Mouse (Mus musculus): ENCODE measurements at regions not wholly inside any gene's neighbourhood (a gene's known extent, or its start where the extent isn't known, plus 50 kb on each side); places are given as distances from the start of the nearest gene placed in this dataset.

DNA sequence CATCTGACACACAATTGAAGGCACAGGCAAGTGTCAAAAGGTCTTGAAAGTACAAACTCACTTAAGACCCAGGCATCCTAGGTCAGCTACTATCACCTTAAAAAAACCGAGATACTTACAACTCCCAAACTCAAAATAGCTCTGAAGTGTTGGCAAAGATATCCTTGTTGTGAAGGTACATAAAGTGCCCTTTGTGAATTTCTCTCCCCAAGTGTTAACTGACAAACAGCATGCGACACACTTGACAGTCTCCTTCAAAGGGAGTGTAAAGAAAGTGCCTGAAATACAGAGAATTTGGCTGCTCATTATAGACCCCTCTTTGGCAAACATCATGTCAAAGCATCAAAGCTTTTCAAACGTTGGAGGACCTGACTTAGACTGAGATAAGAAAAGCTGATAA lies 2634.2 kb downstream of the 9330182O14Rik start:
- no peak for DNase-seq (ENCODE audit: low spot score)

DNA sequence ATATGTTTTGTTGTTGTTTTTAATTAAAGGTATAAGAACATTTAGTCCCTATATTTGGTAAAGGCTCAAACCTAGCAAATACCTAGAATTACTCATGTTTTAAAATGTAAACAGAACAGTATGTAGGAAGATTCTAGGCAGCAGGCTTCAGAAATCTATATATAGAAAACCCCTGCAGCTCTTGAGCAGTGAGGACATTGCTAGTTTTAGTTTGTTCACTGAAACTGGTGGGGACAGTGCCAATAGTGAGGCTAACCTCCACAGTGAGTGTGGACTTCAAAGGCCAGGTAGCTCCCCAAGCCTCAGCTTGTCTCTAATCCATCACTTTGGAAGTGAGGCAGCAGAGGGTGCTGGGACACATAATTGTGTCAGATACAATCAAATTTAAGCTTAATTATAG lies 2645.7 kb downstream of the 9330182O14Rik start:
- DNase-seq (ENCODE audit: low spot score), result no peak

DNA sequence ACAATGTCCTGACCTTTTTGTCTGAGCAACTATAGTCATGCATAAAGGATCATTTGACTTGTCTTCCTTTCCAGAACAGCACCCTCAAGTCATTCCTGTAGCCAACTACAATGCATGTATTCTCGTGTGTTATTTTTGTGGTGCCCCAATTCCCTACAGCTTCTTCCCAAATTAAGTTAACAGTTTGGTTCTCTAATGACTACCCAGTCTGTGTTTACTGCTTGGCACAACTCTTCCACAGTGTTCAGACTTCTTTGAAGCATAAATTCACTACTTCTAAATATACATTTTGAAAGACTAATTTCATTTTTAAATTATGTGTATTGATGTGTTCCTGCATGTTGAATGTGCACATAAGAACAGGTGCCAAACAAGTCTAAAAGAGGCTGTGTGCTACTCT lies 2667.1 kb downstream of the 9330182O14Rik start:
- DNase-seq (ENCODE audit: low spot score), result no peak

DNA sequence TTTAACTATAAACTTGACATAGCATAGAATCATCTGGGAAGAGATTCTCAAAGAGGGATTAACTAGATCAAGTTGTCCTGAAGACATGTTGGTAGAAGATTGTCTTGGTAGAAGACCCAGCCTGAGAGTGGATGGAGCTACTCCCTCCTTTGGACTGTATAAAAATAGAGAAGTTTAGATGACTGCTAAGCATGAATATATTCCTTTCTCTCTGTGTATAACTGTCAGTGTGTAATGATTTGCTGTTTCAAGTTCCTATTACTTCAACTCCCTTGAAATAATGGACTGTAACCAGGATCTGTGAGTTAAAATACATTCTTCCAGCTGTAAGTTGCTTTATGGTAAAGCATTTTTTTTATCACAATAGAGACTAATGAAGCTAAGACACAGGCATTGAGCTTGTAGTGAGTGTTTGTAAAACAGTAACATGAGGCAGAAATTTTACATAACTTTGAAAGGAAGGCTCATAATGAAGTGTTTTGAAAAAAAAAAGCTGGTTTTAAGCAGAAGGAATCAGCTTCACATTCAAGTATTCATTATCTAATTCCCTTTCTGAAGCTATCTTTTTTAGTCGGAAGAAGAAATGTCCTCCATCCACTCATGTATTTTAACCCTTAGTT lies 2676.8 kb downstream of the 9330182O14Rik start:
- no peak for DNase-seq (ENCODE audit: low spot score)

DNA sequence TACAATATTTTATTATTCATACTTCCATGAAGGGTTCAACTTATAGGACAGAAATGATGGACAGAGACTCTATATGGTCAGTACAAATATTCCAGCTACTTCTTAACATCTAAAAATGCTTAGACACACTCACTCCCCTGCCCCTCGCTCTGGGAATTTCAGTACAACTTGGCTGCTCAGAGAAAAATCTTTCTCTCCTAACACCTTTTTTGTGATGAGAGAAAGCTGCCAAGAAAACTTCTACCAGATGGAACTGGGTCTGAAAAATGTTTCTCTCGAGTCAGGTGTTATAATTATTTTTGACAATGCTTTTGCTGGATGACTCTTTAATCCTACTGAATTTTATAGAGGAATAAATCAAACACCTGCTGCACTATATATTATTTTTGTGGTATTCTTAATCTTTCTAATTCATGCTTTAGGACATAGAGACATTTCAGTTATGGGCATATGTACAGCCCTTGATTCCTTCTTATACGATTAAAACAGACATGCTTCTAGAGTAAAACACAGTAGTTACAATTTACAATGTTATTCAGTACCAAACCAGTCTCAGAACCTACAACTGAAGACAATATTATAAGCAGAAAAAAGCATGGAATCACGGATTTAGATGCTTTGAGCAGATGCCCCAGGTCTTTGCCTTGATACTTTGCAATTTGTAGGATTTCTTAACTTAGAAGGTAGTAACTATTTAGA lies 2681.0 kb downstream of the 9330182O14Rik start:
- DNase-seq (ENCODE audit: low spot score), result no peak

DNA sequence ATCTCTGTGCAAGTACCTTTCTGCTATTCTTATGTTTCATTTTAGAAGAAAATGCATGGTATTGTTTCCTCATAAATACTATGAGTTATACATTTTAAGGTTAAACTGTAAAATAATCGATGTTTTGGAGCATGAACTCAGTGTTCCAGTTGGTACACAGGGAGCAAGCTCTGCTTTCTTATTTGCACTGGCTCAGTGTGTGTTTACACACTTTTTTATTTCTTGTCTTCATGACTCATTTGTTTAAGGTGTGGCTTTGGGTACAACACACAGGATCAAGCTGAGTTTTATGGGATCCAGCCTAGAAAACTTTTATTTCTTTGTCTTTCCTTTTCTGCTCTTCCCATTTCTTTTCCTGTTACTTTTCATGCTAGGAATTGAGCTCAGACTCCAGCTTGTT lies 2704.7 kb downstream of the 9330182O14Rik start:
- no peak for DNase-seq (ENCODE audit: low spot score)

DNA sequence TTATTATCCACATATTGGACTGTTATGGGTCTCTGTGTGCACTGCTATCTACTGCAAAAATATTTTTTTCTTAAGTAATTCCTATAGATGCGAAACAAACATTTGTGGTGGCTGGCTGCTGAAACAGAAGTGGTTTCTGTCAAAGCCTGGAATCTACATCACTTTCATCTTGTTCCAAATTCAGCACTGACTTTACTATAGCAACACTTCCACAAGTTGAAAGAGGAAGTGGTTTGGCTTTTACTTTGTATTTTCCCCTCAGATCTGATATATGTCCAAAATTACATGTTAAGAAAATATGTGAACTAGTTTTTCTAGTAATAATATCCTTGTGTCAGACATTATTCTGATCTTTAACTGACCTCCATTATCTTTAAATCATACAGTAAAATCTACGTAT lies 2715.8 kb downstream of the 9330182O14Rik start:
- no peak for DNase-seq (ENCODE audit: low spot score)

DNA sequence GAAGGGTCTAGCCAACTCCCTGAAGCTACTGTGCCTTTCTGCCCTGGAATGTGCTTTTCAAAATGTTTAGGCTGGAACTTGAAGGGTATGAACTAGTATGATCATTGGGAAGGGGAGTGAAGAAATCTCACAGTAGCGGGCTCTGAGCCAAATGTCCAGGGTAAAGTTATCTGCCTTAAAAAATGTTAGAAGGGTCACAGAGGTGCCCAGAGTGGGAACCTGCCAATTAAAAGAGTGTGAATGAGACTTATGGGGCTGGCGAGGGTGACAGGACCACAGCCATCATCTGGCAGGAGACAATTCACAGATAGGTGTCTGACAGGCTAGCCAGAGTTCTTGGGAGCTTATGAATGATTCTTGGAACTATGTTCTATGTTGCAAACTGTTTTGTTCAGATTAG lies 2738.3 kb downstream of the 9330182O14Rik start:
- DNase-seq (ENCODE audit: low spot score), result no peak

DNA sequence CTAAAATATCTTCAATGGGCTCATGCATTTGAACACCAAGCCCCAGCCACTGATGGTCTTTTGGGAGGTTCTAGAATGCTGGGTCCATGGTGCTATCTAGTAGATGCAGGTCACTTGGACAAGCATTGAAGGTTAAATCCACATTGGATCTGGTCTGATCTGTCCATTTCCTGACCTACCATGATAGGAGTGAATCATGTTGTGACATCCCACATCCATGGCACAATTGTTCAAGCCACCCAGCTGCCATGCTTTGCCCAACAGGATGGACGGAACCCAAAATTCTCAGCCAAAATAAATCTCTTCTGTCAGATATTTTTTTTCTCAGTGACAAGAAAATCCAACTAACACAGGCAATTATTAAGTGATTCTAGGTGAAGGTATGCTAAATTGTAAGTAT lies 2760.4 kb downstream of the 9330182O14Rik start:
- no peak for DNase-seq (ENCODE audit: low spot score)

DNA sequence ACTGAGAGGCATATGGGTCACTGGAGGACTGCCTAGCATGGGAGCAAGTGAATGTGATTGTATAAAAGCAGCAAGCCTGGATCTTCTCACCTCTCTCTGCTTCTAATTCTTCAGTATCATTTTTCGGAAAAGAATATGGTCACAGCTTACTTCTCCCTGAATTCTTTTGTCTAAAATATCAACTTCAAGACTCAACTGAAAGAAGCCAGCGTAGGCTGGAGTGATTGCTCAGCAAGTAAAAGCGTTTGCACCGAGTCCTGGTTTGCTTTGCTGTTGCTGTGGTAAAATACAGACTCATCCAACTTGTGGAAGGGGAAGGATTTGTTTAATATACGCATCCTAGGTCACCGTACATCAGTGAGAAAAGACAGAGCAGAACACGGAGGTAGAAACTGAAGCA lies 2765.9 kb downstream of the 9330182O14Rik start:
- DNase-seq (ENCODE audit: low spot score), result no peak

DNA sequence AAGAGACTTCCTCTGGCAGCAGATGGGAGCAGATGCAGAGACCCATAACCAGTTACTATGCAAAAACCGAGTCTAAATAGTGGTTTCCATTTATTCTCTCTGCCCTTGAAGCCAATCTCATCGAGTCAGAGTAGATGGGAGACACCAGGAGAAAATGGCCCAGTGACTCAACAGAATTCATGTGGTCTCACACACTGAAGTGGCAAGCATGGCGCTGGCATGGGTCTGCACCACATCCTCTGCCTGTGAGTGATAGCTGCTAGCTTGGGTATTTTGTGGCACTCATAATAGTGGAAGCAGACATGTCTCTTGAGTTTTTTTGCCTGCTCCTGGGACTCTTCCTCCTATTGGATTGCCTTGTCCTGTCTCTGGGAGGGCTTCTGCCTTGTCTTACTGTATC lies 2767.6 kb downstream of the 9330182O14Rik start:
- no peak for DNase-seq (ENCODE audit: low spot score)

DNA sequence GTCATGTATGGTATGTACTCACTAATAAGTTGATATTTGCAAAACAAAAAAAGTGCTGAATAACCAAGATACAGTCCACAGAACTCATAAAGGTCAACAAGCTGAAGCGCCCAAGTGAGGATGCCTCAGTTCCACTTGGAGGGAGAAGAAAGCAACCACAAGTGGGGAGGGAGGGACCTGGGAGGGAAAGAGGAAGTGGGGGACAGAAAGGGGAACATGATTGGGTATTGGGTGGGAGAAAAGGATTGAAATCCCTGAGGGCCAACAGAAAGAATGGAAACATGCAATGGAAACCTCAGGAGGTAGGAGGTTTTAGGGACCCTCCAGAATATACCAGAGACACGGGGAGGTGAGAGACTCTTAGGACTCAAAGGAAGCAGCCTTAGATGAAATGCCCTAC lies 2777.2 kb downstream of the 9330182O14Rik start:
- no peak for DNase-seq (ENCODE audit: low spot score)

DNA sequence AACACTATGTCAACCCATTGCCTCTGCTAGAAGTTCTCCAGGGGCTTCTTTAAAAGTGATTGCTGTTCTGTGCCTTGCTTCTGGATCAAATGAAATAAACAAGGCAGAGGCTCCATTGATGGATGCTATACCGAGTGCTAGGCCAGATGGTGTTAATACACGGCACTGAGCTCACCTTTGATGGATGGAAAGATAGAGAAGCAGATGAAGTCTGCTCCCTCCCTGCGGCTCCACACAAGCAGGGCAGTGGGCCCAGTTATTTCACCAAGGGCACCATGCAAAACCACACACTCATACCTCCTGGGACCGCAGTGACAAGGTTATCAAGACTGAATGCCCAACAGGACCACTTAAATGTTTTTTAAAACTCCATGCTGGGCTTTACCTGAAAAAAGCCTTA lies 2778.7 kb downstream of the 9330182O14Rik start:
- DNase-seq (ENCODE audit: low spot score), result no peak

DNA sequence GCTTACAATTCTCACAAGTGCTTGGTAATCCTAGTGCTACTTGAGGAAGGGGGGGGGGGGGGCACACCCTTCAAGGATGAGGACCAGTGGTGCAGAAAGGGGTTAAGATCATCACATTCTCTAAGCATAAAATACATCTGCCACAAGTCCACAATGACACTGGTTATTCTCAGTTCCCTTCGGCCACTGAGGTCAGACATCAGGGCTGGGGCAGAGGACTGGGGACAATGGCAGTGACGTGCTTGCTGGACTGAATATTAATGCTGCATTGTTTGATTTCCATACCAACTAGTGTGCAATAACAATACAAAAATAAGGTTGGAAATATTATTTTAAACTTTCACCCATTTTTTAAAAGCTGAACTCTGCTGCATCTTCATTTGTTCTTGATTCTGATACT lies 2779.1 kb downstream of the 9330182O14Rik start:
- DNase-seq (ENCODE audit: low spot score), result no peak

DNA sequence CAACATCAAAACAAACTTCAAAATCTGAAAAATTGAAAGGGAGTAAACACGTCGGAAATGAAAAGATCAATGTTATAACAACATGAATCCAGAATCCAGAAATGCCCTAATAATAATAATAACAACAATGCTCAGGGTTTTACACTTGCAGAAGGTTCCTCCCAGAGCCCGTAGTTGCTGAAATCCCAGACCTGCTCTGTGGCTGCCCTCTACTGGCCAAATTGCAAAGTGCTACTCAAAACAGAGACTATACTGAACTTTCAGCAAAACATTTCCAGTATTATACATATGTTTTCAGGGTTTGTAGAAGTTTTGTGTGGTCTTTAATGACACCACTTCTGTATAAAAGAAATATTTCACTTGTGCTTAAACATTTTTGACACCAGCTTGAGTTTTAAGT lies 2779.9 kb downstream of the 9330182O14Rik start:
- peak; percentile 78 for DNase-seq (ENCODE audit: low spot score)

DNA sequence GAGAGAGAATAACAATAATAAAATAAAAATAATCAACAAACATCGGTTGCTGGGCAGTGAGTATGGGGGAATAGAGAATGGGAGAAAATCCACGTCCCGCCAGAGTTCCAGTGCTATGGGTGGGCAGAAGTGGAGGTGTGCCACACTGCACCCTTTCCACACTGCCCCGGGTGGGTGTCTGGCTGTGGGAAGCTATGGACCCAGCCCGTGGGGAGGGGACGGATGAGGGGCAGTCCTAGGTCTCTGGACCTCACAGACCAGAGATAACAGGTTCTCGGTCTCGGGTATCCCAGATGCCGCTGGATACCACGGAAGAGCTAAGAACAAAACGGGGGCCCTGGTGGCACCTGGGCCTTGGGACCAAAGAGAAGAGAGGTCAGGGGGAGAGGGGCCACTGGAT lies 2781.0 kb downstream of the 9330182O14Rik start:
- no peak for DNase-seq (ENCODE audit: low spot score)

DNA sequence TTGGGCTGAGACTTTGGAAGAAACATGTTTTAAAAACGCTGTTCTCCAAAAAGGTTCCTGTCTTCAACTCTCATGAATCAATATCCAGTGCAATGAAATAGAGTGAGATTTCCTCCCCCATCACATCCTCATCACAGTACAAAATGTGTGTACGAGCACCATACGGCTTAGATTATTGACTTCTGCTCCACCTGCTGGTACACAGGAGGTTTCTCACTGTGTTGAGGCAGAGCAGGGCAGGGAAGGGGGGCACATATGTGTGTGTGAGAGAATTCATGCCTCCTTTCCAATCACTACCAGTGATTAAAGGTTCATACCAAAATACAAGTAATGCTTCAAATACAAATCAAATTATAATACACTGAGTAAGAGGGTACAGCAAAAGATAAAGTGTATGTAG lies 2787.5 kb downstream of the 9330182O14Rik start:
- DNase-seq (ENCODE audit: low spot score), result no peak

DNA sequence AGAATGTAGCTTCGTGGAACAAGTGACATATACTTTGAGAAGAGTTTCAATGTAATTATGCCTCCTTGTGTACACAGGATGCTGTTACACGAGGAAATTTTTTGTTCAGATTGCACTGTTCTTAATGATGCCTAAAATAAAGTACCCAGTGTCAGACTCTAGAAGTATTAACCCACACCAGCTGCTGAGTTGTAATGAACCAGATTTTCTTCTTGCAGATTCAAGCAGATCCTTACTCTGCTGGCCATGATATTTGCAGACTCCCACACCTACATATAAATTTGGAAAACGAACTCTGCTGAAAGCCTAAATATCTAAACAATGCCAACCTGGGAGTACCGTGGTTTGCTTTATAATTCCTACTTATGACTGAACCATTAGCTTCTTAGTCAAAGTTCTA lies 2794.2 kb downstream of the 9330182O14Rik start:
- DNase-seq (ENCODE audit: low spot score), result peak; percentile 36

DNA sequence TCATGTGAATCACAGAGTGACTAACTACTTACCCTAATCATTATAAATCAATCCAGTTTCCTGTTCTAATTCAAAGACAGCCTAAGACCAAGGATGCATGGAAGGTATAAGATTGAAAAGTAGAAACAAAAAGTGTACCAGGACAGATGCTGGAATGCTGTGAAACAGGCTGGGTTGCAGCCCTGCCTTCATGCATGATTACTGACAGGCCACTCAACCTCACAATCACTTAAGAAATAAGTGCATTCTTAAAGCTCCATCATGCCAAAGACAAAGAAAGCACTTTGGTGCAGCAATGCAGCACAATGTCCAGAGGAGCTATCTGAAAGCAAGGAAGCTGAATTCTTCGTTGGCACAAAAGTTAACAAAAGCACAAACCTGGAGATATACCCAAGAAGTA lies 2810.4 kb downstream of the 9330182O14Rik start:
- DNase-seq (ENCODE audit: low spot score), result no peak

DNA sequence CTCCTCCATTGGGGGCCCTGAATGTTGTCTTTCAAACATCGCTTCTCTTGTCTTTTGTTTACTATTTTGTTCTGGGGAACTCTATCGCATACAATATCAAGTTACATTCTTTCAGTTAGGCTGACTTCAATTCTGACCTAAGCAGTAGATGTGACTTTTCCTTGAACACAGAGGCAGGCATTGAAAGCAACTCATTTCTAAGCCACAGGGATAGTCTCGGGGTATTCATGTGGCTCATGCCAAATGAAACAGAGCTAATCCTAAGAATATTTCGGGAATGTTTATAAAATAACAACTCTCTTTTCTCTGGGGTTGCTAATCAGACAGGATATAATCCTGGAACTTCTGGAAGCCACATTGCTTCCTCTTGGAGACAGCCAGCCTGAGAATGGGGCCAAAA lies 2821.0 kb downstream of the 9330182O14Rik start:
- DNase-seq (ENCODE audit: low spot score), result no peak

DNA sequence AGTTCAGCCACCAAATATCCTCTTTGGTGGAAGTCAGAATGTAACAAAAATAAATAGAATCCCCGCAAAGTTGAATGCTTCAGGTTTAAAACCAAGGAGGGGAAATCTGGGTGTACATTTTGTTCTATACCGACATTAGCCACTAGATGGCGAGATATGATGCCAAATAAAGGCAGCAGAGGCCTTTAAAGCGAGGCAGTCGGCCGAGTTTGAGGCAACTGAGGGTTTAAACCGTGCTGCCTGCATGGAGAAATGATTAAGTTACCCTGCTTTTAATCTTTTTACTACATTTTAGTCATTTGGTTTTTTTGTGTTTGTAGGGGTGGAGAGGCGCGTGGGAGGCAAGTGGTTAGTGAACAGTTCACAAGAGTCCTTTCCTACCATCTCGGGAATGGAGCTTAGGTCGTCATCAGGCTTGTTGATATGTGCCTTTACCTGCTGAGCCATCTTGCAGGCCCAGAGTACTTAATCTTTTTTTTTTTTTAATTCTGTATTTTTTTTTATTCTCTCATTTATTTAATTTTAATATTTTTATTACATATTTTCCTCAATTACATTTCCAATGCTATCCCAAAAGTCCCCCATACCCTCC lies 2828.7 kb downstream of the 9330182O14Rik start:
- DNase-seq (ENCODE audit: low spot score), result peak; percentile 78

DNA sequence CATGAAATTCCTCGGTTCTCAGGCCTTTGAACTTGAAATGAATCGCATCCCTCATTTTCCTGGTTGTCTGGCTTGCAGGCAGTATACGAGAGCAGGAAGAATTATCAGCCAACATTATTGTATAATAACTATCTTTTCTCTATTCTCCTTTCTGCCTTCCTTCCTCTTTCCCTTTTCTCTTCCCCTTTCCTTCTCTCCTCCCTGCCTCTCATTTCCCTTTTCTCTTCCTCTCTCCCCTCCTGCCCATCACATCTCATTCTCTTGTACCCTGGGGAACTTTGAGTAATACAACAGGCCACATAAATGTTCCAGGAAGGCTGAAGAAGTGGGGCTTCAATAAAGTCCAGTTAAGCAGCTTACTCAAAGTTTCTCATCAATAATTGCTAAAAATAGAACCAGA lies 2831.1 kb downstream of the 9330182O14Rik start:
- no peak for DNase-seq (ENCODE audit: low spot score)

Data from layer of hippocampus, adult 11-12 months (tissue).